Mouse (Mus musculus) T-cell, adult 66 days (primary cell): ENCODE results near the gene P2ry10. TPM values are rescaled to one million over a fixed set of nuclear protein-coding genes. Genes with fewer than 3 reads are reported as not detected.

Experiments
- total RNA-seq, 2 experiments: library from RNA; stranded (reverse); gene quantifications; 3 replicates in 1 of 2; 4 replicates in 1 of 2; pipeline ENCODE4 v1.2.4; 2023

The P2ry10 gene
- total RNA-seq = 100 to 1,000 TPM; 116 to 154 TPM

GRCm38 (mm10) chrX:107088177-107088576, at the start of gene P2ry10:
Gene P2ry10, plus strand, starts transcription at chrX:107088492.

GRCm38 (mm10) chrX:107148681-107149080, 60.4 kb downstream of the P2ry10 start, which contains the start of gene P2ry10b:
Gene P2ry10b, plus strand, starts transcription at chrX:107148927.

Other genes starting within 250 kb of the P2ry10 start
- gene Rtl3, start 247.8 kb upstream of the P2ry10 start, total RNA-seq = not detected
- not detected for gene Lpar4, start 167.9 kb upstream of the P2ry10 start, total RNA-seq
- gene P2ry10b, start 60.4 kb downstream of the P2ry10 start, total RNA-seq = 10 to 100 TPM; 11.4 to 22.8 TPM
- gene Gpr174, start 167.4 kb downstream of the P2ry10 start, total RNA-seq = 10 to 100 TPM; 57.1 to 59.6 TPM